8 mouse cellular contexts compared by ENCODE assay signal in the genomic region with DNA sequence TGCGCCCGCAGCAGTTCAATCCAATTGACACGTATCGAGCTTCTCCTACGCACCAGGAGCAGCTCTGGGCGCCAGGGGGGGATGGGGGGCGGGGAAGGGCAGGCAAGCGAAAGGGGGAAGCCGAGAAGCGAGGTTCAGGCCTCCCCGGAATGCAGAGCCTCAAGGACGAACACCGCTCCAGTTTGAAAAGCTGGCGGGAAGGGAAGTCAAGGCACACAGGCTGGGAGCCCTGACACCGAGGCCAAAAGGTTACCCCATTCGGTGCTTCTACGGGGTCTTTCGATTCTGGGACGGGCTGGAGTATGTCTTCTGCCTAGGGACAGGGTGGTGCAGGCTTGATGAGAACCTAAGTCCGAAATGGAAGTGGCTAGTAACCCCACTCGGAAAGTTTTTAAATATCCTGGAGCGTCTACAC.
DNase-seq lines count a peak whose midpoint lies in the region; ATAC-seq and TF ChIP-seq lines count a peak whose summit lies in the region.

No protein-coding gene starts in this region.

- H3K9ac ChIP-seq in neural tube, embryonic 15.5 days (replicated peaks), result no peak overlapping the region

- H3K4me2 ChIP-seq in neural tube, embryonic 15.5 days, result peak overlapping the region; percentile 71

- DNase-seq in spleen, adult 2 months (ENCODE audit: low read depth in 1 of 2, low spot score in 2 of 2), result no peak
- no peak for DNase-seq in spleen, postnatal 14 days (ENCODE audit: low spot score in 2 of 2)
- no peak for DNase-seq in forebrain, embryonic 10.5 days (ENCODE audit: extremely low spot score, low spot score)
- no peak for DNase-seq in limb, embryonic 10.5 days (ENCODE audit: low spot score)
- no peak for DNase-seq in right cerebral cortex, postnatal 4 days
- DNase-seq in natural killer cell, adult 2 months (ENCODE audit: low spot score in 2 of 2), result no peak

- 15% methylated on average over 22 of the region's 22 CpGs for WGBS in spleen, adult 2 months
- WGBS in forebrain, embryonic 10.5 days, result 4% methylated on average over 22 of the region's 22 CpGs
- 1% methylated on average over 22 of the region's 22 CpGs for WGBS in limb, embryonic 10.5 days
- WGBS in neural tube, embryonic 15.5 days, result 9% methylated on average over 22 of the region's 22 CpGs

- H3K4me3 ChIP-seq in spleen, adult 2 months (ENCODE audit: extremely low read depth, insufficient read depth, insufficient read length), result peak overlapping the region; percentile 48
- H3K4me3 ChIP-seq in forebrain, embryonic 10.5 days, result peak overlapping the region; percentile 67
- peak overlapping the region; percentile 69 for H3K4me3 ChIP-seq in limb, embryonic 10.5 days
- H3K4me3 ChIP-seq in neural tube, embryonic 15.5 days (replicated peaks), result no peak overlapping the region

- no peak for TF ChIP-seq CTCF in spleen, adult 2 months (IDR thresholded peaks at IDR 0.05; ENCODE audit: extremely low read depth, insufficient read depth, insufficient read length, insufficient replicate concordance)

- no peaks in the 10 kb centered on the region for H3K36me3 ChIP-seq in spleen, adult 2 months (ENCODE audit: control insufficient read depth, insufficient read depth, low read length)
- no peaks in the 10 kb centered on the region for H3K36me3 ChIP-seq in forebrain, embryonic 10.5 days (replicated peaks)
- no peaks in the 10 kb centered on the region for H3K36me3 ChIP-seq in limb, embryonic 10.5 days
- no peaks in the 10 kb centered on the region for H3K36me3 ChIP-seq in neural tube, embryonic 15.5 days

- no peaks in the 10 kb centered on the region for H3K9me3 ChIP-seq in forebrain, embryonic 10.5 days
- no peaks in the 10 kb centered on the region for H3K9me3 ChIP-seq in limb, embryonic 10.5 days (replicated peaks)
- no peaks in the 10 kb centered on the region for H3K9me3 ChIP-seq in neural tube, embryonic 15.5 days (replicated peaks)

- no peaks in the 10 kb centered on the region for H3K27me3 ChIP-seq in spleen, adult 2 months (ENCODE audit: control insufficient read depth, insufficient read depth, low read length)
- H3K27me3 ChIP-seq in forebrain, embryonic 10.5 days (ENCODE audit: poor library complexity, severe bottlenecking), result peaks cover 100% of the 10 kb centered on the region
- H3K27me3 ChIP-seq in limb, embryonic 10.5 days (ENCODE audit: low read depth, poor library complexity, severe bottlenecking), result peaks cover 100% of the 10 kb centered on the region
- peaks cover 57% of the 10 kb centered on the region for H3K27me3 ChIP-seq in neural tube, embryonic 15.5 days (replicated peaks)

- no peak for TF ChIP-seq POLR2A in spleen, adult 2 months (IDR thresholded peaks at IDR 0.05; ENCODE audit: low read depth, low read length)

- H3K4me1 ChIP-seq in spleen, adult 2 months (ENCODE audit: control insufficient read depth, insufficient read depth, insufficient read length), result peaks cover 12% of the 10 kb centered on the region; the same call in 1 of the 2 replicates
- peaks cover 76% of the 10 kb centered on the region for H3K4me1 ChIP-seq in forebrain, embryonic 10.5 days
- peaks cover 71% of the 10 kb centered on the region for H3K4me1 ChIP-seq in limb, embryonic 10.5 days
- H3K4me1 ChIP-seq in neural tube, embryonic 15.5 days, result peaks cover 27% of the 10 kb centered on the region

- peak overlapping the region; percentile 87 for H3K27ac ChIP-seq in spleen, adult 2 months (ENCODE audit: insufficient read depth, low read length)
- H3K27ac ChIP-seq in forebrain, embryonic 10.5 days, result 0 out of 2 replicates have a peak overlapping the region, but pooled peaks have one; percentile 30
- H3K27ac ChIP-seq in limb, embryonic 10.5 days, result peak overlapping the region; percentile 42; the same call in 1 of the 2 replicates
- H3K27ac ChIP-seq in neural tube, embryonic 15.5 days (replicated peaks), result no peak overlapping the region

- no peak for ATAC-seq in neural tube, embryonic 15.5 days (ENCODE audit: low FRiP score)
- no peak for ATAC-seq in granulocyte monocyte progenitor cell, adult 5-6 weeks (replicated peaks; ENCODE audit: poor library complexity, severe bottlenecking)
